Mouse (Mus musculus) midbrain, embryonic 14.5 days (tissue): ENCODE measurements around the gene Ado. TPM values are rescaled to one million over a fixed set of nuclear protein-coding genes. Genes with fewer than 3 reads are reported as not detected.

Experiments
- ATAC-seq: fragments of 200-750 bp; cut with Nextera tagmentation; 2 replicates; pipeline ENCODE4 v1.8.0; 2017; ENCODE audit warnings: moderate number of reproducible peaks, moderate library complexity; ENCODE audit not compliant: low FRiP score, low TSS enrichment
- DNase-seq: peaks from one replicate; pipeline ENCODE4 v3.0.0-alpha.2; 2015
- H3K27ac ChIP-seq: fragments of 300-500 bp; sonication (generic); replicated peaks from 2 replicates; pipeline ENCODE4 v1.5.1; 2014; ENCODE audit warnings: mild to moderate bottlenecking, low read depth, low read length, moderate library complexity
- H3K27me3 ChIP-seq: fragments of 300-500 bp; sonication (generic); 2 replicates; pipeline ENCODE4 v1.6.1; 2014; ENCODE audit warnings: low read length, control low read depth, mixed read lengths; ENCODE audit not compliant: control insufficient read depth, insufficient read depth
- H3K36me3 ChIP-seq: fragments of 300-500 bp; sonication (generic); 2 replicates; pipeline ENCODE4 v1.6.1; 2014; ENCODE audit warnings: low read length, control low read depth; ENCODE audit not compliant: control insufficient read depth, insufficient read depth
- H3K4me1 ChIP-seq: fragments of 300-500 bp; sonication (generic); 2 replicates; pipeline ENCODE4 v1.6.1; 2014; ENCODE audit warnings: mild to moderate bottlenecking, antibody characterized with exemption, low read length, control low read depth; ENCODE audit not compliant: control insufficient read depth, insufficient read depth
- H3K4me2 ChIP-seq: fragments of 300-500 bp; sonication (generic); 2 replicates; pipeline ENCODE4 v1.6.1; 2014; ENCODE audit warnings: mild to moderate bottlenecking, low read length, moderate library complexity
- H3K4me3 ChIP-seq: fragments of 300-500 bp; sonication (generic); replicated peaks from 2 replicates; pipeline ENCODE4 v1.5.1; 2014; ENCODE audit warnings: low read depth, low read length
- H3K9ac ChIP-seq: fragments of 300-500 bp; sonication (generic); replicated peaks from 2 replicates; pipeline ENCODE4 v1.6.1; 2014; ENCODE audit warnings: mild to moderate bottlenecking, low read length, moderate library complexity
- H3K9me3 ChIP-seq: fragments of 300-500 bp; sonication (generic); 2 replicates; pipeline ENCODE4 v1.6.1; 2016; ENCODE audit warnings: low read length, control low read depth, mixed read lengths; ENCODE audit not compliant: control insufficient read depth
- WGBS: fragments of 180-500 bp; shearing (Covaris S2); extraction: QIAGEN DNeasy Blood & Tissue Kit; methylation state at CpG from one replicate; pipeline ENCODE4 v1.1.7; 2014; 5-methylcytosine and 5-hydroxymethylcytosine counted together
- polyA plus RNA-seq: library from polyadenylated mRNA; unstranded; fragments of >200 nt; fragmentation: Nextera tagmentation; extraction: Ambion mirVana; gene quantifications from 2 replicates; pipeline ENCODE4 v1.2.1, GENCODE M21; 2014

Ado gene
- polyA plus RNA-seq, 1 experiment from 2014 or later: 98.6 TPM

- DNase-seq (no peak), ATAC-seq (no peak)
- no peak overlapping the region for H3K4me3 ChIP-seq
- no peak overlapping the region for H3K27ac ChIP-seq
- H3K9ac ChIP-seq: no peak overlapping the region
- H3K4me2 ChIP-seq: no peak overlapping the region
- no peaks in the 10 kb centered on the region for H3K4me1 ChIP-seq
- H3K27me3 ChIP-seq: no peaks in the 10 kb centered on the region
- no peaks in the 10 kb centered on the region for H3K9me3 ChIP-seq
- WGBS: 95% methylated on average over 15 of the region's 15 CpGs
- no peaks in the 10 kb centered on the region for H3K36me3 ChIP-seq
Measured at GRCm38 (mm10) chr10:67497144-67497892, 51.4 kb downstream of the Ado start.

Other genes with a start within 250 kb of the Ado start
- gene Egr2, start 13.5 kb downstream of the Ado start, polyA plus RNA-seq: 0.12 and 1.0 TPM in 2 replicates